Mouse (Mus musculus) ES-E14 (cell line): ENCODE measurements at regions not wholly inside any gene's neighbourhood (a gene's known extent, or its start where the extent isn't known, plus 50 kb on each side); places are given as distances from the start of the nearest gene placed in this dataset.

Experiments
- DNase-seq: peaks from one replicate; pipeline ENCODE4 v3.0.0-alpha.2; 2013; ENCODE audit warnings: low read depth, low spot score
- H3K27ac ChIP-seq: 2 replicates; pipeline ENCODE4 v1.5.1; 2012; ENCODE audit warnings: low read depth, mild to moderate bottlenecking, low read length, moderate library complexity, mixed read lengths; ENCODE audit not compliant: poor library complexity, insufficient read depth, severe bottlenecking
- H3K36me3 ChIP-seq: 2 replicates; pipeline ENCODE4 v1.6.1; 2012; ENCODE audit warnings: mild to moderate bottlenecking, low read length, moderate library complexity, mixed read lengths; ENCODE audit not compliant: control insufficient read depth, poor library complexity, insufficient read depth, severe bottlenecking
- H3K4me1 ChIP-seq, 2 experiments: fragments of 150-350 bp in 1 of 2; sonication (generic) in 1 of 2; 2 replicates each; pipeline ENCODE4 v1.6.1; 2012; ENCODE audit warnings: low read length in 2 of 2, mild to moderate bottlenecking in 1 of 2, mixed read lengths in 1 of 2; ENCODE audit not compliant: control insufficient read depth in 2 of 2, insufficient read depth in 2 of 2, poor library complexity in 1 of 2
- H3K4me3 ChIP-seq, 2 experiments: fragments of 150-350 bp in 1 of 2; sonication (generic) in 1 of 2; 2 replicates each; pipeline ENCODE4 v1.5.1; 2012; ENCODE audit warnings: low read length in 2 of 2, low read depth in 1 of 2, mild to moderate bottlenecking in 1 of 2, mixed read lengths in 1 of 2; ENCODE audit not compliant: insufficient read depth in 1 of 2, poor library complexity in 1 of 2, severe bottlenecking in 1 of 2
- H3K9ac ChIP-seq: 2 replicates; pipeline ENCODE4 v1.6.1; 2012; ENCODE audit warnings: low read depth, mild to moderate bottlenecking, low read length, mixed read lengths; ENCODE audit not compliant: poor library complexity, insufficient read depth, severe bottlenecking
- H3K9me3 ChIP-seq: fragments of 150-350 bp; sonication (generic); 2 replicates; pipeline ENCODE4 v1.6.1; 2012; ENCODE audit warnings: low read depth, mild to moderate bottlenecking, low read length; ENCODE audit not compliant: control insufficient read depth, insufficient read depth
- CHD2 ChIP-seq: IDR thresholded peaks from 2 replicates; pipeline ENCODE4 v1.6.1; 2014; ENCODE audit warnings: mild to moderate bottlenecking, low read depth, low read length, inconsistent platforms
- HCFC1 ChIP-seq: IDR thresholded peaks from 2 replicates; pipeline ENCODE4 v1.6.1; 2012; ENCODE audit warnings: low read length, inconsistent platforms, borderline replicate concordance; ENCODE audit not compliant: insufficient read depth
- MAFK ChIP-seq: IDR thresholded peaks from 2 replicates; pipeline ENCODE4 v1.6.1; 2014; ENCODE audit warnings: mild to moderate bottlenecking, low read depth, low read length, inconsistent platforms; ENCODE audit not compliant: insufficient read depth
- ZC3H11A ChIP-seq: IDR thresholded peaks from 2 replicates; pipeline ENCODE4 v1.6.1; 2012; ENCODE audit warnings: low read depth, mild to moderate bottlenecking, inconsistent platforms, low read length, borderline replicate concordance
- ZNF384 ChIP-seq: IDR thresholded peaks from 2 replicates; pipeline ENCODE4 v1.6.1; 2012; ENCODE audit warnings: low read depth, low read length, inconsistent platforms
- in situ Hi-C, 2 experiments: fragments of 600-800 bp; cut with MboI; formaldehyde crosslinking; loops; one replicate each; pipeline ENCODE4 v1.15.1; 2025; ENCODE audit warnings: low sequenced_read_pairs in 2 of 2, inconsistent platforms in 1 of 2; ENCODE audit not compliant: unreplicated experiment in 2 of 2

DNA sequence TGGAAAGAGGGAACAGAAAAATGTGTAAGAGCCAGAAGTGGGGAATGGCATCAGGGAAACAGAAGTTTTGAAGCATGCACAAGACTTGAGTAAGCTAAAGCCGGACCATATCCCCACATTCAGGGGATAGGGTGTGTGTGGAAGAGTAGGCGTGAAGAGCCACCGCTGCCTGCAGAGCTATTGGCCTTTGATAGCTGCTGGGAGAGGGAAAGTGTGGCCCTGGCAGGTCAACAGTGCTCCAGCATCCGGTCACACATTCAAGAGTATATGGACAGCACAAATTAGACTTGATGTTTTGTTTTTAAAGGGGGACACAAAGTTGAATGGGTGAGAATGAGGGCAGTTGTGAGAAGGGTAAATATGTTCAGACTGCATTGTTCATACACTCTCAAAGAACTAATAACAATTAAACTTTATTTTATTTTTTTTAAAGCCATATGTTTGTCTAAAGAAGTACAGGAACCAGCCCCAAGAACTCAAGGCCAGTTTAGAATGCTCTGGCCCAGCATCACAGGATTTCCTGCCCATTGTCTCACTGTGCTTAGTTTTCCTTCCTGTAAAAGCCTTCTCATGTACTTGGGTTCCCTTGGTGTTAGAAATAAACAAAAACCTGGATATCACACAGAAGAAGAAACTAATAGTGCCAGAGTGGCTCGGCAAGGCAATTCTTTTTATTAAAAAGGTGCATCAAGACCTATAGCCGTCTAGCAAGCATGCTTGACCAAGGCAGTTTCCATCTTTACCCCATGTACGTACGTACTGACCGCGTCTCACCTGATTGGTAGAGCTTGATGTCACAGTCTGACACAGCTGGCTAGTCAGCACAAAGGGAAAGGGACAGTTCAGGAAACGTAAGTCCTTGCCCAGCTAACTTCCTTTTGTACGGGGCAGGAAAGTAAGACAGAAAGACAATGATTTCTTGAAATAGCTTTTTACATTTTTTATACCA lies 144.6 kb upstream of the Rbbp6 start:
- no peaks in the 10 kb centered on the region for H3K36me3 ChIP-seq
- H3K9ac ChIP-seq, result no peak overlapping the region
- H3K27ac ChIP-seq, result no peak overlapping the region
- no peaks in the 10 kb centered on the region for H3K9me3 ChIP-seq
- DNase-seq, result no peak
- TF ChIP-seq HCFC1, result no peak
- no peak for TF ChIP-seq ZC3H11A
- no peak for TF ChIP-seq MAFK
- peaks cover 8 to 11% of the 10 kb centered on the region in 2 experiments; a peak in 3 of 4 replicates for H3K4me1 ChIP-seq
- in situ Hi-C loops, result no loop called here
- H3K4me3 ChIP-seq, result no peak overlapping the region

DNA sequence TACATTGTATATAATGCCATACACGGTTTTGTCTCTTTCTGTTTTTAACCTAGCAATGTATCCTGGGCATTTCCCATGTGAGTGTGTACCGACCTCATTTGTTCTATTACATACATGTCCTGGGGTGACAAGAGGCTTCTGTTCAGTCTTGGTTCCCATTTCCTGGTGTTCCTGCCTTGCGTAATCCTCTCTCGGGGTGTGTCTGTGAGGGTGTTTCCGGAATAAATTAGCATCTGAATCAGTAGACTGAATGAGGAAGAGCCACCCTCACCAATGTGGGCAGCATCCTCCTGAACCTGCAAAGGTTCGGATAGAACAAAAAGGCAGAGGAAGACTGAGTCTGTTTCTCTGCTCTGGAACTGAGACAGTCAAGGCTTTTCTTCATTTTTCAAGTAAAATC lies 142.1 kb upstream of the Rbbp6 start:
- no peaks in the 10 kb centered on the region for H3K36me3 ChIP-seq
- H3K4me1 ChIP-seq, result peaks cover 8 to 11% of the 10 kb centered on the region in 2 experiments; a peak in 3 of 4 replicates
- peak; percentile 27 for DNase-seq
- H3K4me3 ChIP-seq, result no peak overlapping the region
- H3K27ac ChIP-seq, result peak overlapping the region; percentile 75; the same call in 1 of the 2 replicates
- H3K9ac ChIP-seq, result no peak overlapping the region
- H3K9me3 ChIP-seq, result no peaks in the 10 kb centered on the region
- TF ChIP-seq CHD2 (0 out of 2 replicates have a peak, but pooled peaks have one; percentile 24), HCFC1 (no peak)
- in situ Hi-C loops, result no loop called here

DNA sequence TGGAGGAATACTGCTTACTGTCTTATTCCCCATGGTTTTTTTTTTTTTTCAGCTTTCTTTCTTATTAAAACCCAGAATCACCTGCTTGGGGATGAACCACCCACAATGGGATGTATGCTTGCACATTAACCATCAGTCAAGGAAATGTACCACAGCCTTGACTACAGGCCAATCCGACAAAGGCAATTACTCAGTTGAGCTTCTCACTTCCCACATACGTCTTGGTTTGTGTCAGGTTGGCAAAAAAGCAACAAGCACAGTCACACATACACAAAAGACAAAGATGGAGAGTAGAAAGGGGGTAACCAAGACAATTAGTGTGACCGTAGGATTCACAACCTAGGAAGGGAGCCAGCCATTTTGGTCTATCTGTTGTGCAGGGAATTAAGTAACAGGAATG lies 126.4 kb upstream of the Rbbp6 start:
- H3K4me3 ChIP-seq, result no peak overlapping the region
- H3K9ac ChIP-seq, result no peak overlapping the region
- H3K9me3 ChIP-seq, result no peaks in the 10 kb centered on the region
- no peaks in the 10 kb centered on the region for H3K4me1 ChIP-seq
- H3K36me3 ChIP-seq, result no peaks in the 10 kb centered on the region
- no peak overlapping the region for H3K27ac ChIP-seq
- DNase-seq, result no peak
- no peak for TF ChIP-seq ZNF384
- no peak for TF ChIP-seq HCFC1
- TF ChIP-seq MAFK, result no peak
- TF ChIP-seq ZC3H11A, result no peak
- TF ChIP-seq CHD2, result no peak
- in situ Hi-C loops, result no loop called here

DNA sequence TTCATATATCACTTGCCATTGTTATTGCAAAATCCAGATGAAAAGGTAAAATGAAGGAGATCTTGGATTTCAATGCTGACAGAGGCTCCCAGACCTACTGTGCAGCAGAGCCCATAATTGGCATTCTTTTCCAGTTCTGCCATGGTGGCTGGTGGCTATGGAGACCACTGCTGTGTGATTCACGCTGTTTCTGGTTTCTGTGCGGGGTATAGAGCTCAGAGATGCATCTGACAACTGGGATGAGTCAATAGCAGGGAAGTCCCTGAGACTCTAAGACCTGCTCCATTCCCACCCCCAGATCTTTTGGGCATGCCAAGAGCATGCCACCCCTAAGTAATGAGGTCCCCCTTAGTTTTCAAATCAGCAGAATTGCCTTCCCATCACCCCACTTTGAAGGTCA lies 120.7 kb upstream of the Rbbp6 start:
- Histone ChIP-seq H3K4me1 (no peaks in the 10 kb centered on the region), H3K36me3 (no peaks in the 10 kb centered on the region), H3K9ac (no peak overlapping the region), H3K27ac (no peak overlapping the region), H3K9me3 (no peaks in the 10 kb centered on the region), H3K4me3 (no peak overlapping the region)
- DNase-seq, result no peak
- in situ Hi-C loops, result no loop called here
- TF ChIP-seq MAFK (no peak), ZNF384 (no peak), ZC3H11A (no peak)

DNA sequence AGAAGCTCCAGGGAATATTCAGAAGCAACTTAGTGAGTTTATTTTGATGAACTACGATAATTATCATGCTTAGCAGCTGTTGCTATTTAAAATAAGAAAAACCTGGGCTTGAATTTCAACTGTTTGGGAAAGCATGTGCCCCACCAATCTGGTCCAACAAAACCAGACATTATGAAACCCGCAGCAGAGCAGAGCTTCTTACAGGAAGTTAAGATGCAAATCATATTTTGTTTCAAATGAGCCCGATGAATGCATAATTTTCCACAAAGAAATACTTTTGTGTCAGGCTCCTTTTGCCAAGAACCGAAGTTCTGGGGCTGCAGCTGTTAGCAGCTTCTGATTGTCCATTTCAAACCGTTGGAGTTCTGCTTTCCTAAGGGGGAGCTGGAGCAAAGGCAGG lies 118.1 kb upstream of the Rbbp6 start:
- no peaks in the 10 kb centered on the region for H3K36me3 ChIP-seq
- H3K4me1 ChIP-seq, result no peaks in the 10 kb centered on the region
- no peak overlapping the region for H3K27ac ChIP-seq
- H3K9ac ChIP-seq, result no peak overlapping the region
- H3K4me3 ChIP-seq, result no peak overlapping the region
- in situ Hi-C loops, result no loop called here
- no peaks in the 10 kb centered on the region for H3K9me3 ChIP-seq
- no peak for DNase-seq
- no peak for TF ChIP-seq MAFK
- TF ChIP-seq CHD2, result no peak
- no peak for TF ChIP-seq ZNF384
- TF ChIP-seq HCFC1, result no peak
- no peak for TF ChIP-seq ZC3H11A
